Mouse (Mus musculus): ENCODE results near the gene Rps2.

DNA sequence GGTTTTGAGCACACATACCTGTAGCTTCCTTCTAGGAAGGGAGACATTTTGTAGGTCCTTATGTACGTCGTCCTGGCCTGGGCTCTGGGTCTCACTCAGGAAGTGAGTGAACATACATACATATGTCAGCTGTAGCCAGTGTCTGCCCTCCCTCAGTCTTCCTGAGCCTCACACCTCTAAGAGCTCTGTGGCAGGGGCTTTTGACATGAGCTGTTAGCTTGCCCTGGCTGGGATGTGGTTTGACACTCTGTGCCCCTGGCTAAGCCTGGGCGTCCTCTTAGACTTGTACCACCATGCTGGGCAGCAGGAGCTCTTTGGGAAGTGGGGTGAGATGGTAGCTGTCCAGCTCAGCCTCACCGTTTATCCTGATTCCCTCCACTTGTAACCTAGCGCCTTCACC, 46.6 kb upstream of the Rps2 start:
- no peak for TF ChIP-seq POLR2A (IDR thresholded peaks at IDR 0.05; ENCODE audit: insufficient read depth, low read depth, low read length)
- TF ChIP-seq CTCF (IDR thresholded peaks at IDR 0.05; ENCODE audit: insufficient read depth, low read depth, low read length), result no peak

All from olfactory bulb, adult 2 months (tissue).